Mouse (Mus musculus) bone marrow, adult 2 months (tissue): ENCODE measurements around the gene Ncln.

ENCODE experiments used
- CTCF ChIP-seq: fragments of 200-500 bp; IDR thresholded peaks from 2 replicates; pipeline ENCODE4 v1.5.1; 2011; ENCODE audit warnings: low read length, control low read depth; ENCODE audit not compliant: control insufficient read depth, insufficient read depth
- POLR2A ChIP-seq: fragments of 200-500 bp; IDR thresholded peaks from 2 replicates; pipeline ENCODE4 v1.6.1; 2011; ENCODE audit warnings: low read depth, mild to moderate bottlenecking, control low read depth, low read length, borderline replicate concordance; ENCODE audit not compliant: control insufficient read depth

- TF ChIP-seq CTCF: no peak
- TF ChIP-seq POLR2A: no peak
These were observed 23.2 kb upstream of the Ncln start for GRCm38 (mm10) chr10:81519227-81519977.
